Mouse (Mus musculus) lung, postnatal 0 days (tissue): ENCODE data around the gene Cnksr1. TPM values are rescaled to one million over a fixed set of nuclear protein-coding genes. Genes with fewer than 3 reads are reported as not detected.
A peak's percentile ranks its signal among the peaks of the same experiment; 100 is the strongest.

Source experiments
- ATAC-seq: fragments of 200-750 bp; cut with Nextera tagmentation; 2 replicates; pipeline ENCODE4 v1.8.0; 2017; ENCODE audit warnings: moderate library complexity
- DNase-seq: peaks from one replicate; pipeline ENCODE4 v3.0.0-alpha.2; 2016; ENCODE audit warnings: low spot score
- H3K27ac ChIP-seq: fragments of 300-500 bp; sonication (generic); 2 replicates; pipeline ENCODE4 v1.5.1; 2014; ENCODE audit warnings: antibody characterized with exemption, mild to moderate bottlenecking, low read length, mixed read lengths
- H3K27me3 ChIP-seq: fragments of 300-500 bp; sonication (generic); replicated peaks from 2 replicates; pipeline ENCODE4 v1.6.1; 2014; ENCODE audit warnings: low read length, mixed read lengths; ENCODE audit not compliant: insufficient read depth
- H3K36me3 ChIP-seq: fragments of 300-500 bp; sonication (generic); 2 replicates; pipeline ENCODE4 v1.6.1; 2014; ENCODE audit warnings: low read length, mixed read lengths; ENCODE audit not compliant: insufficient read depth
- H3K4me1 ChIP-seq: fragments of 300-500 bp; sonication (generic); 2 replicates; pipeline ENCODE4 v1.6.1; 2014; ENCODE audit warnings: antibody characterized with exemption, low read depth, low read length, mixed read lengths; ENCODE audit not compliant: insufficient read depth
- H3K4me2 ChIP-seq: fragments of 300-500 bp; sonication (generic); replicated peaks from 2 replicates; pipeline ENCODE4 v1.6.1; 2014; ENCODE audit warnings: low read depth, mild to moderate bottlenecking, low read length, moderate library complexity, mixed read lengths
- H3K4me3 ChIP-seq: fragments of 300-500 bp; sonication (generic); 2 replicates; pipeline ENCODE4 v1.5.1; 2014; ENCODE audit warnings: low read depth, low read length
- H3K9ac ChIP-seq: fragments of 300-500 bp; sonication (generic); replicated peaks from 2 replicates; pipeline ENCODE4 v1.6.1; 2014; ENCODE audit warnings: low read depth, mild to moderate bottlenecking
- H3K9me3 ChIP-seq: fragments of 300-500 bp; sonication (generic); 2 replicates; pipeline ENCODE4 v1.6.1; 2016; ENCODE audit warnings: low read length, mixed read lengths
- CTCF ChIP-seq: IDR thresholded peaks from 2 replicates; pipeline ENCODE4 v1.5.1; 2016; ENCODE audit warnings: antibody characterized with exemption, mild to moderate bottlenecking
- EP300 ChIP-seq: IDR thresholded peaks from 2 replicates; pipeline ENCODE4 v1.6.1; 2016; ENCODE audit warnings: antibody characterized with exemption, mild to moderate bottlenecking, control low read depth
- WGBS: fragments of 180-500 bp; shearing (Covaris S2); extraction: QIAGEN DNeasy Blood & Tissue Kit; methylation state at CpG from one replicate; pipeline ENCODE4 v1.1.7; 2014; 5-methylcytosine and 5-hydroxymethylcytosine counted together
- polyA plus RNA-seq: library from polyadenylated mRNA; unstranded; fragments of >200 nt; fragmentation: Nextera tagmentation; extraction: Ambion mirVana; gene quantifications from 2 replicates; pipeline ENCODE4 v1.2.1, GENCODE M21; 2015

Cnksr1 gene
- polyA plus RNA-seq, 1 experiment from 2014 or later = 11.9 TPM

- 50% methylated on average over 4 of the region's 4 CpGs for WGBS
- ATAC-seq = 0 out of 2 replicates have a peak, but pooled peaks have one; percentile 20
- H3K4me2 ChIP-seq = no peak overlapping the region
Measured at GRCm38 (mm10) chr4:134255854-134256253, 17.7 kb upstream of the Cnksr1 start.

GRCm38 (mm10) chr4:134254835-134255234 is 16.6 kb upstream of the Cnksr1 start:
- 52% methylated on average over 3 of the region's 3 CpGs for WGBS
- TF ChIP-seq EP300 (no peak), CTCF (no peak)
- H3K4me1 ChIP-seq = peaks cover 20% of the 10 kb centered on the region

More at GRCm38 (mm10) chr4:134255854-134256253, 17.7 kb upstream of the Cnksr1 start:
- Histone ChIP-seq H3K9me3 (no peaks in the 10 kb centered on the region), H3K27me3 (peaks cover 21% of the 10 kb centered on the region), H3K4me1 (peaks cover 17% of the 10 kb centered on the region), H3K4me3 (no peak overlapping the region), H3K9ac (no peak overlapping the region), H3K27ac (peak overlapping the region; percentile 51), H3K36me3 (no peaks in the 10 kb centered on the region)
- TF ChIP-seq EP300 (no peak), CTCF (no peak)
- DNase-seq = peak; percentile 39

GRCm38 (mm10) chr4:134253722-134254324 is 15.6 kb upstream of the Cnksr1 start, which contains the start of gene Grrp1:
TSS of gene Grrp1 (minus strand) at chr4:134254106.
- peaks cover 20% of the 10 kb centered on the region for H3K4me1 ChIP-seq
- H3K4me3 ChIP-seq = peak within 1 kb of the TSS; percentile 43
- no peaks in the 10 kb centered on the region for H3K36me3 ChIP-seq
- ATAC-seq (peak; percentile 7; the same call in 1 of the 2 replicates), DNase-seq (peak; percentile 45)
- peak within 1 kb of the TSS; percentile 23; the same call in 1 of the 2 replicates for H3K9ac ChIP-seq
- no peak for TF ChIP-seq EP300
- no peak for TF ChIP-seq CTCF
- H3K4me2 ChIP-seq = peak within 1 kb of the TSS; percentile 84
- peaks cover 24% of the 10 kb centered on the region for H3K27me3 ChIP-seq
- H3K27ac ChIP-seq = peak within 1 kb of the TSS; percentile 60
- 2% methylated on average over 13 of the region's 13 CpGs for WGBS
- no peaks in the 10 kb centered on the region for H3K9me3 ChIP-seq

More at GRCm38 (mm10) chr4:134254835-134255234, 16.6 kb upstream of the Cnksr1 start:
- H3K9me3 ChIP-seq = no peaks in the 10 kb centered on the region
- H3K9ac ChIP-seq = no peak overlapping the region
- H3K4me2 ChIP-seq = no peak overlapping the region
- no peaks in the 10 kb centered on the region for H3K36me3 ChIP-seq
- no peak for ATAC-seq
- peaks cover 24% of the 10 kb centered on the region for H3K27me3 ChIP-seq
- H3K4me3 ChIP-seq = no peak overlapping the region
- H3K27ac ChIP-seq = no peak overlapping the region
- DNase-seq = no peak

GRCm38 (mm10) chr4:134252911-134253721 is 14.9 kb upstream of the Cnksr1 start:
- Histone ChIP-seq H3K4me3 (peak overlapping the region; percentile 43), H3K4me1 (peaks cover 20% of the 10 kb centered on the region), H3K36me3 (no peaks in the 10 kb centered on the region), H3K9me3 (no peaks in the 10 kb centered on the region), H3K27me3 (peaks cover 24% of the 10 kb centered on the region), H3K4me2 (peak overlapping the region; percentile 84), H3K27ac (peak overlapping the region; percentile 60), H3K9ac (peak overlapping the region; percentile 23; the same call in 1 of the 2 replicates)
- WGBS = 27% methylated on average over 15 of the region's 15 CpGs
- ATAC-seq = no peak
- TF ChIP-seq CTCF (no peak), EP300 (no peak)
- DNase-seq = no peak

- peak overlapping the region; percentile 84 for H3K4me2 ChIP-seq
- WGBS = 17% methylated on average over 22 of the region's 22 CpGs
- ATAC-seq = peak; percentile 54
Measured at GRCm38 (mm10) chr4:134252131-134252910, 14.1 kb upstream of the Cnksr1 start.

More at GRCm38 (mm10) chr4:134252131-134252910, 14.1 kb upstream of the Cnksr1 start:
- peak overlapping the region; percentile 43 for H3K4me3 ChIP-seq
- H3K9me3 ChIP-seq = no peaks in the 10 kb centered on the region
- H3K4me1 ChIP-seq = peaks cover 20% of the 10 kb centered on the region
- TF ChIP-seq CTCF (no peak), EP300 (peak; percentile 37; the same call in 1 of the 2 replicates)
- H3K36me3 ChIP-seq = no peaks in the 10 kb centered on the region
- H3K27me3 ChIP-seq = peaks cover 24% of the 10 kb centered on the region
- H3K27ac ChIP-seq = peak overlapping the region; percentile 60
- peak; percentile 44 for DNase-seq
- H3K9ac ChIP-seq = no peak overlapping the region
